Mouse (Mus musculus): ENCODE measurements around the gene Fmnl3. TPM values are rescaled to one million over a fixed set of nuclear protein-coding genes. Genes with fewer than 3 reads are reported as not detected.
A peak's percentile ranks its signal among the peaks of the same experiment; 100 is the strongest.

The Fmnl3 gene
- total RNA-seq, 2 experiments from 2014 or later, result 9.0 to 9.7 TPM

- peak overlapping the region; percentile 77 for H3K27ac ChIP-seq
- TF ChIP-seq CTCF (conservative IDR thresholded peaks at IDR 0.05), result no peak
- DNase-seq (ENCODE audit: low spot score in 2 of 2), result no peak
- H3K4me3 ChIP-seq, result no peak overlapping the region
Observed at GRCm38 (mm10) chr15:99332111-99332510, 38.2 kb downstream of the Fmnl3 start.

- DNase-seq (ENCODE audit: low spot score in 2 of 2), result no peak
- Histone ChIP-seq H3K27ac (peak overlapping the region; percentile 77; the same call in 1 of the 2 replicates), H3K4me3 (no peak overlapping the region)
- TF ChIP-seq CTCF (conservative IDR thresholded peaks at IDR 0.05), result no peak
Observed at GRCm38 (mm10) chr15:99331341-99331740, 38.9 kb downstream of the Fmnl3 start.

GRCm38 (mm10) chr15:99330324-99330723, 40.0 kb downstream of the Fmnl3 start:
- H3K27ac ChIP-seq, result peak overlapping the region; percentile 52
- DNase-seq (ENCODE audit: low spot score in 2 of 2), result no peak
- no peak overlapping the region for H3K4me3 ChIP-seq
- TF ChIP-seq CTCF (conservative IDR thresholded peaks at IDR 0.05), result no peak

GRCm38 (mm10) chr15:99328011-99328410, 42.3 kb downstream of the Fmnl3 start:
- no peak overlapping the region; the same call in 1 of the 2 replicates for H3K27ac ChIP-seq
- no peak overlapping the region for H3K4me3 ChIP-seq
- no peak for DNase-seq (ENCODE audit: low spot score in 2 of 2)
- no peak for TF ChIP-seq CTCF (conservative IDR thresholded peaks at IDR 0.05)

GRCm38 (mm10) chr15:99326959-99327358, 43.3 kb downstream of the Fmnl3 start:
- TF ChIP-seq CTCF (conservative IDR thresholded peaks at IDR 0.05), result peak; percentile 76
- no peak for DNase-seq (ENCODE audit: low spot score in 2 of 2)
- H3K4me3 ChIP-seq, result no peak overlapping the region
- H3K27ac ChIP-seq, result peak overlapping the region; percentile 7; the same call in 1 of the 2 replicates

GRCm38 (mm10) chr15:99326407-99326806, 43.9 kb downstream of the Fmnl3 start:
- Histone ChIP-seq H3K27ac (peak overlapping the region; percentile 61; the same call in 1 of the 2 replicates), H3K4me3 (no peak overlapping the region)
- TF ChIP-seq CTCF (conservative IDR thresholded peaks at IDR 0.05), result no peak
- no peak for DNase-seq (ENCODE audit: low spot score in 2 of 2)

GRCm38 (mm10) chr15:99325598-99325997, 44.7 kb downstream of the Fmnl3 start:
- Histone ChIP-seq H3K27ac (no peak overlapping the region), H3K4me3 (no peak overlapping the region)
- no peak for DNase-seq (ENCODE audit: low spot score in 2 of 2)
- no peak for TF ChIP-seq CTCF (conservative IDR thresholded peaks at IDR 0.05)

- no peak for TF ChIP-seq CTCF (conservative IDR thresholded peaks at IDR 0.05)
- DNase-seq (ENCODE audit: low spot score in 2 of 2), result no peak
- H3K4me3 ChIP-seq, result no peak overlapping the region
- H3K27ac ChIP-seq, result no peak overlapping the region
Observed at GRCm38 (mm10) chr15:99324151-99324550, 46.1 kb downstream of the Fmnl3 start.

GRCm38 (mm10) chr15:99320978-99321377, 49.3 kb downstream of the Fmnl3 start:
- DNase-seq (ENCODE audit: low spot score in 2 of 2), result no peak
- no peak overlapping the region for H3K27ac ChIP-seq
- TF ChIP-seq CTCF (conservative IDR thresholded peaks at IDR 0.05), result no peak
- H3K4me3 ChIP-seq, result no peak overlapping the region

- no peak for DNase-seq (ENCODE audit: low spot score in 2 of 2)
- peak overlapping the region; percentile 65 for H3K27ac ChIP-seq
- no peak for TF ChIP-seq CTCF (conservative IDR thresholded peaks at IDR 0.05)
Observed at GRCm38 (mm10) chr15:99320168-99320674, 50.1 kb downstream of the Fmnl3 start.

GRCm38 (mm10) chr15:99319411-99319871, 50.8 kb downstream of the Fmnl3 start:
- DNase-seq (ENCODE audit: low spot score in 2 of 2), result no peak
- Histone ChIP-seq H3K4me3 (no peak overlapping the region), H3K27ac (peak overlapping the region; percentile 65)
- TF ChIP-seq CTCF (conservative IDR thresholded peaks at IDR 0.05), result no peak

More at GRCm38 (mm10) chr15:99320168-99320674, 50.1 kb downstream of the Fmnl3 start:
- H3K4me3 ChIP-seq, result no peak overlapping the region

- TF ChIP-seq CTCF (conservative IDR thresholded peaks at IDR 0.05), result no peak
- no peak for DNase-seq (ENCODE audit: low spot score in 2 of 2)
- no peak overlapping the region for H3K4me3 ChIP-seq
- H3K27ac ChIP-seq, result peak overlapping the region; percentile 65
Observed at GRCm38 (mm10) chr15:99318861-99319410, 51.3 kb downstream of the Fmnl3 start.

GRCm38 (mm10) chr15:99318071-99318470, 52.2 kb downstream of the Fmnl3 start:
- TF ChIP-seq CTCF (conservative IDR thresholded peaks at IDR 0.05), result no peak
- no peak for DNase-seq (ENCODE audit: low spot score in 2 of 2)
- H3K4me3 ChIP-seq, result no peak overlapping the region
- peak overlapping the region; percentile 65 for H3K27ac ChIP-seq

GRCm38 (mm10) chr15:99317267-99317651, 53.0 kb downstream of the Fmnl3 start:
- peak overlapping the region; percentile 65 for H3K27ac ChIP-seq
- no peak overlapping the region for H3K4me3 ChIP-seq
- TF ChIP-seq CTCF (conservative IDR thresholded peaks at IDR 0.05), result no peak
- DNase-seq (ENCODE audit: low spot score in 2 of 2), result no peak

Data from layer of hippocampus, adult 2 months (tissue).